Mouse (Mus musculus) thymus, postnatal 14 days (tissue): ENCODE measurements around the gene Top2a.

ENCODE experiments used
- DNase-seq: peaks from one replicate; pipeline ENCODE4 v3.0.0; 2021

Top2a gene

DNA sequence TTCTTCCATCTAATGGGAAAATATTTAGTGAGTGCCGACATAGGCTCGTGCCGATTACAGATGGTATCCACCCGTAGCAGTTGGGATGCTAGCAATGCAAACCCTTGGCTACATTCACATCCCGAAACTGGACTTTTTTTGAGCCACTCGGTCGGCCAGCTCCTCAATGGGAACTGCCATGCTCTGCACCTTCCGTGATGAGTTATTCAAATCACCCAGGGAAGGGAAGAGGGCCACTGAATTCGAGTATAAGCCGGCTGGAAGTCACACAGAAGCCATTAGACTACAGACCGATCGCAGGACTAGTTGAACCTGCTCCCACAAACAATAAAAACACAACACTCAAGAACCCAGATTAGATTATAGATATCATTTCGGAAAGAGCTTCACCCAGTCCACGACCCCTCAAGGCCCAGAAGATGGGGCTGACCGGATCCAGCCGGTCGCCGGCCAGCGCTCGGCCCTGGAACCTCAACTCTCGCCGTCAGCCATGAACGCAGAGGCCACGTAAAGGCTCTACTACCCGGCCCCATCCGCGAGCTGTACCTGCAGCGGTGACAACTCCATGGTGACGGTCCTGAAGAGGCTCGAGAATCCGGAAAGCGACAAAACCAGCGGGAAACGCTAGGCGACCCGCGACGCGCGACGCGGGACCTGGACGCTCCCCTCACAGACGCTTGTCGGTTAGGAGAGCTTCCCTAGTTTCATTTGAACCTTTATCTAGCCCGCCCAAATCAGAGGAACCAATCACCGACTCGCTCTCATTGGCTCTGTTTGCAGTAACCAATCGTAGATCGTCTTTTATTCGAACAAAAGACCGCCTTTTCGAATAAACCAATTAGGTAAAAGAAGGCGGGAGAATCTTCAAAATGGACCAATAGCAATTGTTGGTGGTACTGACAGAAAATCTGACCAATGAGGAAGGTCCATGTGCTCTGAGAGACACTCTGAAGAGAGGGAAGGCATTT lies at the start of gene Top2a:
Top2a (minus strand) TSS at position 690 of the 968 bp plus-strand sequence.
- peak; percentile 92 for DNase-seq

DNA sequence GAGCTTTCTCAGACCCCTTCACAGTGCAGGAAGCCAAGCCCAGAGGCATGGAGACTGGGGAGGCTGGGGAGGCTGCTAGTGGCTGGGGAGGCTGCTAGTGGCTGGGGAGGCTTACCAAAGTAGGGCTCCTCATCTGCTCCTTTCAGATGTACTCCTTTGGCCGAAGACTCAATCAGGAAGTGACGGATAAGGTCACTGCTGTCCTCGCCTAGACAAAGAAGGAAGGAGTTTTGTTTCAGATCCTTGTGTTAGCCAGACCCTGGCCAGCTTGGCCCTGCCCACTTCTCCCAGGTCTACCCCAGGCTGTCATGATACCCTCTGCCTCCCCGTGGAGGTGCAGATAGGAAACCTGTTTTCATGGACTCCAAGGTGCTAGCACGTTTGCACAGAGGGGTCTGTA lies 49.8 kb upstream of the Top2a start:
- no peak for DNase-seq

DNA sequence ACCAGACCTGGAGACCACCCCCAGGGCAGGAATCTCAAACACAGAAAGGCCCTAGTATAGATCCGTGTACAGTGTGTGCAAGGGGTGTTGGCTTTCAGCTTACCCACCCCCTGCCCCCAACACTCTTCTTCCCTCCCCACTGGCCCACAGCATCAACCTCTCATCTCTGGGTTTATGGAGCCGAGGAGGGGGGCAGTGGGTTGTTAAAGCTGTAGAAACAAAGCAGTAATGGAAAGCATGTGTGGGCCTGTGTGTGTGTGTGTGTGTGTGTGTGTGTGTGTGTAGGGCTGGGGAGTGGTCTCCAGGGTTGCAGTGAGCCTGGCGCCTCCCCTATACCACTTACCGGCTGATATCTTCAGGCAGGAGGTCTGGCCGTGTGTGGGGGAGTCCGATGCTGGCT lies 47.9 kb upstream of the Top2a start:
- DNase-seq = no peak

DNA sequence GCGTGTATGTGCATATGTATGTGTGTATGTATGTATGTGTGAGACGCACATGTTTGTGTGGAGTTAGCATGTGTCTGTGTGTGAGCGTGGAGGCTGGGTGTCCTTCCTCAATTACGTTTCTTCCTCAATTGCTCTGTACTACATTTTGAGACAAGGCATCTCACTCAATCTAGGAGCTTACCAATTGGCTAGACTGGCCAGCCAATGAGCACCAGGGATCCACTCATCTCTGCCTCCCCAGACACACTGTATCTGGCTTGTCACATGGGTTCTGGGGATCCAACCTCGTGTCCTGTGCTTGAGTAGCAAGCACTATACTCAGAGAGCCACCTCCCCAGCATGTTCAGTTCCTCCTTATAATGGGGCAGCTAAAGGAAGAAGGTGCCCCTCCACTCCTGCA lies 44.5 kb upstream of the Top2a start:
- no peak for DNase-seq

DNA sequence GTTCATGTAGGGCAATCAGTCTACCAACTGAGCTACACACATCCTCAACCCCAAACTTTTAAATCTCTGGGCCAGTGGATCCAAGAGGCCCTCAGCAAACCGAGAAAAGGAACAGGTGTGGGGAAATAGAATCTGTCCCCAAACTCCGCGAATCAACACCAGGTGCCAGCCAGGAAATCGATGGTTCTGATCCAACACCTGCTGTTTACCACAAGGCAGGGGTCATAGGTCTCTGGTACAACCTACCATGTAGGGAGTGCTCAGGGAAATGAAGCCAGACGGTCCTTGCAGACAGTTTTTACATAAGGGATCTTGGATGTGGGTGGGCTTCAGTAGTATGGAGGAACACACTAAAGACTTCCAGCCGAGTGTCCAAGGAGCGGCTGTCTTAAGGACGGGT lies 43.6 kb upstream of the Top2a start:
- no peak for DNase-seq

DNA sequence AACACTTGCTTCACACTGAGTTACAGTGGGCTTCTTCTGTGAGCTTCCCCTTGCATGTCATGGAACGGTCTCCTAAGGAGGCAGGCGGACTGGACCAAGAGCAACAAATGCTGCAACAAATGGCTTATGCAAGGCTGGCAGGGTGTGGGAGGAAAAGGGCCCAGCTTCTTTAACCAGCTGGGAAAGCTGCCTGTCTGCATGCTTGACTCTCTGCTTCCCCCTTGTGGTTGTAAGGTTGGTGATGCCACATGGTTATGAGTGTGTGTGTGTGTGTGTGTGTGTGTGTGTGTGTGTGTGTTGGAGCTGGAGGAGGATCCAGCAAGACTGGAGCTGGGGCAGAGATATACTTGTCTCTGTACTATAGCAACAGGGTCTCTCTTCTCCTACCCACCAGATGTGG lies 42.0 kb upstream of the Top2a start:
- DNase-seq = peak; percentile 78

DNA sequence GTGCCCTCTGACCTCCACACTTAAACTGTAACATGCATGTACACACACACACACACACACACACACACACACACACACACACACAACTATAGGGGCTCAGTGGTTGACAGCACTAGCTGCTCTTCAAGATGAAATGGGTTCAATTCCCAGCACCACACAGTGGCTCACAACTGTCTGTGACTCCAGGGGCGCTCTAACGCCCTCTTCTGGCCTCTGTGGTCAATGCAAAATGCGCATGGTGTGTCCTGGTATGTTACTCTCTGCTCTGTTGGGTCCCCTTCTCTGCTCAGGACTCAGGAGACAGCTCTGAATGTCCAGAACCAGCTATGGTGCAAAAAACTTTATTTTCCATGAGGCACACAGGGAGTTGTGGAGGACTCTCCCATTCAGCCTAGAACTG lies 41.4 kb upstream of the Top2a start:
- DNase-seq = no peak

DNA sequence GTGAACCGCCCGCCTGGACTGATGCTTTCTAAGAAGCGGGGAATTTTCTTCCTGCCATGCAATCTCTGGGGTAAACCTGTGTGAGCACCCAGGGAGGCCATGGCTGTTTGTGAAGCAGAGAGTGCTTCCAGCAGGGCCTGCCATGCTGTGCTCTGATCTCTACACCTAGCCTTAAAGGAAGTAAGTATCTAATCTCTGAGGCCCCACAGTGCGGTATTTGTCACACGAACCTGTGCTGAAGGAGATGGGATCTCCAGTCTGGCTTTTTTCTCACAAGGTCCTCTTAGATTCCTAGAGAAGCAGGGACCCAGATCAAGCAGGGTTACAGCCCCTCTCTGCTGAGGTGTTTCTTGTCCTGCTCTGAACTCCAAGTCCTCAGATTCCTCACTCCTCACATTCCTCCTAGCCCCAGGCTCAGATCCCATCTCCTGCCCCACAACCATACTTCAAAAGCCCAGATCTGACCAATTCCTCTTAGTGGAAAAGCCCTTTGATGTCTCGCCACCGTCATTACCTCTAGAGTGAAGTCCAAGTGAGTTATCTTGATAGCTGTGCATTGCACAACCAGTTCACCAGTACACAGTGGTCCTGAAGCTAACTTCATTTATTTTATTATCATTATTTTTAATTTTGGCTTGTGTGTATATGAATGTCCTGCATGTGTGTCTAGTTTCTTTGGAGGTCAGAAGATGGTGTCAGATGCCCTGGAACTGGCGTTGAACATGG lies 39.6 kb upstream of the Top2a start:
- DNase-seq = no peak

DNA sequence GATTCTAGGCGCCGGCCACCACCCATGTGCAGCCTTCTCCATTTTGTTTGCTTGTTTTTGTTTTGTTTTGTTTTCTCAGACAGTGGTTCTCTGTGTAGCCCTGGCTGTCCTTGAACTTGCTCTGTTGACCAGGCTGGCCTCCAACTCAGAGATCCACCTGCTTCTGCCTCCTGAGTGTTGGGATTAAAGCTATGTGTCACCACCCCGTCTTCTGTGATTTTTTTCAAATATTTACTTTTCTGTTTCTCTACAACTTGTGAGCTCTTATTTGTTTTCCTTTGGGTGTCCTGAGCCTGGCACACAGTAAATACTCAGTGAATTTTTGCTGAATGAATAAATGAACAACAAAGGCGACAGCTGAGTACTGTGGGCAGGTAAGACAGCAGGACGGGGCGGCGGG lies 38.7 kb upstream of the Top2a start:
- no peak for DNase-seq

DNA sequence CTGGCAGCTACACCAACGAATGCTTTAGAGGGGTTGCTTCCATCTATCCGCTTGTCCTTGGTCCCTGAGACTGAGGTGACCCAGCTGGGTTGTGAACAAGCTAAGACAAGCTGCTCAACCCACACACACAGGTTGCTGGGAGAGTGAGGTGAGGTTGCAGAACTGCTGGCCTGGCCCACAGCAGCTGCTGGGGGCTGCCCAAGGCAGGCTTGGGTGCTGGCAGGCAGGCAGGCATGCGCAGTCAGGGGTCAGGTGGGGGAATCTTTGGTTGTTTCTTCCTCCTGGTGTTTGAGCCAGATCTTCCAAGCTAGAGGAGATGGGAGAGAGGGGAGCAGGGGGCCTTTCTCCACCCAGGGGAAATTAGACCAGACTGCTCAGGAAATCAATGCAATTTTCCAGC lies 36.4 kb upstream of the Top2a start:
- no peak for DNase-seq

DNA sequence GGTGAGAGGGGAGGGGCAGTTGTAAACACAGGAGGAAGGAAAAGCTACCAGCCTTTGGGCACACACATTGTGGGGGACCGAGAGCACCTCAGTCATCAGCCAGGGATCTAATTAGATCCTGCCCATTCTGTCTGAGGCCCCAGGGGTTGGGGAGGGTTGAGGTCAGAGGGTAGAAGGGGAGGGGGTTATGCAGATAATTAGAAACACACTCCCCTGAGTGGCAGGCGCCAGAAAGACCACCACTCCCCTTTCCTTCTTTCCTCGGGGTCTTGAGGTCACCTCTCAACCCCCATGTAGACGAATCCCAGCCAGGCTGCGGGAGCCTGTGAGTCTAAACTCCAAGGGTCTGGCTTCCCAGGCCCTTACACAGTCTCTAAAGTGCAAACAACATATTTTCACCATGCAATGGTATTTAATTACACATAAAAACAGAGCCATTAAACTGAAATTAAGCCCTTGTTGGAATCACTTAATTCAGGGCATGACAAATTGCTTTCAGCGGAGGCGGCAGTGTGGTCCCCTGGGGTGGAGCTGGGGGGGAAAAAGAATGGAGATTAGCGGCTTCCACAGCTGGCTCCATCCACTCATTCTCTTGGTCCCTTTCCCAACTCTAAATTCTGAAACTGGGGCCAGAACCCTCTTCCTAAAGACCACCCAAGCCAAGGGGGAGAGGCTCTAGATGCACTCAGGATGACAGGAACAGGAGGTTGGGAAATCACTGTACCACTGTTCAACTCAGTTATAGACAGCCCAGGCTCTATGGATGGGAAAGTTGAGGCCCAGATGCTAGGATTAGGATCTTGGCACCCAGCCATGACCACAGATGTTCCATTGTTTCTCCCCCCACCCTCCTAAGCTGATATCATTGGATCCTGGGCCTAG lies 31.8 kb upstream of the Top2a start:
- no peak for DNase-seq

DNA sequence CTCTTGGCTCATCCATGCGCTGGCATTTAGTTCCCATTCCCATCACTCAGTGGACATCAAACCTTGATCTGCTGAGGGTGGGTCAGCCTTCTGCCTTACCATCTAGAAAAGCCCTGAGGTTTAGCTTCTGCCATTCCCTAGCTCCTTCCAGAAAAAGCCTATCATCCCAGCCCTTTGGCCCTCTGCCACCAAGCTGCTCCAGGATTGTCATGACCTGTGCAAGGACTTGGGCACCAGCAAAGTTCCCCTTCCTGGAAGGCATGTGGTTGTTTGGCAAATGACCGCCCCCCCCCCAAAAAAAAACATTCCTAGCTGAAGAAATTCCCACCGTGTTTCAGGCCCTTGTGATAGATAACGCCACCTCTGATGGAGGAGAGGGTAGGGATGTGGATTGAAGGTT lies 31.2 kb upstream of the Top2a start:
- no peak for DNase-seq

DNA sequence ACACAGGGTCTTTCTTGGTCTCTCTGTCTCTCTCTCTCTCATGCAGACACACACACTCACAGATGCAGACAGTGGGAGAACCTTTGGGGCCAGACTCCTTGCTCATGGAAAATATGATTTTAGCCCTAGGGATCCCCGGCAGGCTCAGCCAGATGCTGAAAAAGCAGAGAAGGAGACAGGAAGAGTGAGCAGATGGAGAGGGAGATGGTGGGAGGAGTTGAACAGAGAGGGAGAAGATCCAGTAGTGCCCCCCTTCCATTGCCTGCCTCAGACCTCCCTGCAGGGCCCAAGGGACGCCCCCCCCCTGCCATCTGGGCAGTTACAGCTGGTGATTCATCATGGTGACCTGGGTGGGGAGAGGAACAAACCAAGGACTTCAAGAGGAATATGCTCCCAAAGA lies 23.7 kb upstream of the Top2a start:
- no peak for DNase-seq

DNA sequence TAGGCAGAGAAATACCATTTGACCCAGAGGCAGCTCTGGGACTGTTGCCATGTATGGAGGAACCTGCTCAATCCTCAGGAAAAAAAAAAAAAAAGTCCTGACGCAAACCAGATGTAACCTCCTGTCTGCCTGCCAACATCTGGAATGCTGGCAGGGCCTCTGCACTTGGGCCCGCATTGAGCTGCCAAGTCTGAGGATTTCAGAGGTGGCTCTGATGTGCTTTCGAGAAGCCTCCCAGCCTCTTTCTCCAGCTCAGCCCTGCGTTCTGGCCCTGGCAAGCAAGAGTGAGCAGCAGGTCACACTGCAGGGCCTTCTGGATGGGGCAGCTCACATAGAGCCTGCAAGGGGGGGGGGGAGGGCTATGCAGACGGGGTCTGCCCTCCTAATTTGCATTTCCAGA lies 23.1 kb upstream of the Top2a start:
- no peak for DNase-seq

DNA sequence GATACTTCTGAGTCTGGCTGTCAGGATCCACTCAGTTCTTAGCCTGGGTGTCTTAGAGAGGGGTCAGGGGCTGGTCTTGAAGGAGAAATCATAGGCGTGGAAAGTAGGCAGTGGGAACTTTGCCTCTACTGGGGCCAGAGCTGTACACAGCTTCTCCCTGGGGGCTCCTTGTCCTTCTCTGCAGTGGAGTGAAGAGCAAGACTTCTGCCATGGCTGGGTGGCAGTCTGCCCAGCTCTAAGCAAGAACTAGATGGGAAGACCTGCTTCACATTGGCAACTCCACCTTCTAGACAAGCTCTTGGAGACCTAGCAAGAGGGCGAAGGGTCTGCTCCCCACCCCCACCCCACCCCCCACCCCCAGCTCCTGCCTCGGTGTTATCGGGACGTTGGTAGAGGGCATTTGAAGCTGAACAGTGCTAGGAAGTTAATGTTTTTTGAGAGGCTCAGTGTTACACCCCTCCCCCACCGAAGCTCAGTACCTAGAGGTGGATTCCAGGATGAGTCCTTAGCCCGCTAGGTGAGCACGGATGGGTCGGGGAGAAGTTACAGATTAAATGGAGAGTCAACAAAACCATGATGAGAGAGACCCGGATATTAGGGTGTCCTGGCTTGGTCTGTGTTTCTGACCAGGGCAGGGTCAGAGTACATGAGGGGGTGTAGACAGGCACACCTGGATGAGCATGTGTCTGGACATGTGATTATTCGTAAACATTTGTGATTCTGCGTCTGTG lies 21.3 kb upstream of the Top2a start:
- DNase-seq = no peak

DNA sequence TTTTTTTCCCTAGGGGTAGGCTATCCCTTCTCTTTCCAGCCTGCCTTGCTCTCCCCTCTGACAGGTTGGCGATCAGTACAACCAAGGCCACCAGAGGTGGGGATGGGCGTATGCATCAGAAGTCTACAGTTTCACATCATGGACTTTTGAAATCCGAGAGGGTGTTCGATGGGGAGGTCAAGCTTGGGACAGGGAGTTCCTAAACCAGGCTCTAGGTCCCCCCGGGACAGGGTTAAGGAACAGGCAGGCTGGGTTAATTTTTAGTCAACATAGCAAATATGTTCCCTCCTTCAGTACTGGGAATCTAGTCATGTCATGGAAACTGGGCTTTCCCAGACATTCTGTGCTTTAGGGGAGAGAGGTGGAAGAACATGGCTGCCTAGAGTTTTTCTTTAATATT lies 20.3 kb upstream of the Top2a start:
- DNase-seq = no peak

DNA sequence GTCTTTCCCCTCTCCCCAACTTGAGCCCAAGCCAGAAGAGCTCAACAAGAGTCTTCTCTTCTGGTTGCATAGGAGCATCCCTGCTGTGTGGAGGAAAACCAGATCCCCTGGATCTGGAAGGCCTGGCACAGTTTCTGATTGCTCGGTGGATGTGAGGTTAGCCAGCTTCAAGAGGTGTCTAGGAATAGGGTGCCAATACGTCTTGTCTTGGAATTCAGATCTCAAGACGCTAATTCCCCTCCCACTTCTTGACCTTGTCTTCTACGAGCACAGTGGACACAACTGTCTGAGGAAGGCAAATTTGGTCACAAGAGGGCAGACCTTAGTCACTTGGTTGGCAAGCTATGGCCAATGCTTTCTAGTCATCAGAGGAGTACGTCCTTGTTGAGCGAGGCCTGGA lies 19.6 kb upstream of the Top2a start:
- no peak for DNase-seq

DNA sequence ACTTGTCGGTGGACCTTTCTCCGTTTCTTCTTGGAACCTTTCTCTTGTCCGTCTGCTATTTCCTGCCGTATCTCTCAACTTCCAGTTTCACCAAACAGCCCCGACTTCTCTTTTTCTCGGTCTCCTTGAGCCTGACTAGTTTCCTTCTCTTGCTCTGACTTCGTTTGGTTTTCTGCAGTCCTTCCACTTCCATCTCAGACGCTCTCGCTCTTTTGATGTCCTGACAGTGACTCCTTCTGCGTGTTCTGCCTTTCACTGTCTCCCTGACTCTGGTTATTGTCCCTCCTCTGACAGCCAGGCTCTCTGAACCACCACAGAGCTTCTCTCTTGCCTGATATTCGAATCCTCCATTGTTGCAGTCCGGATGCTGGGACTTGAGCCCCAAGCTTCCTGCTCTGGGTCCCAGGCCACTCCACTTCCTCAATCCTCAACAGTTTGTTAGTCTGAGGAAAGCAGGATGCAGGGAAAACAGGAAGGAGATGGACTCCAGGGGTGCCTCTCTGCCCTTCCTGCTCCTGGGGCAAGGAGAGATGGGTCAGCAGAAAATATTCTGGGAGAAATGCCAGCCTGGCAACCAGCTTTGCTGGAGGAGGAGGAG lies 18.9 kb upstream of the Top2a start:
- DNase-seq = no peak

DNA sequence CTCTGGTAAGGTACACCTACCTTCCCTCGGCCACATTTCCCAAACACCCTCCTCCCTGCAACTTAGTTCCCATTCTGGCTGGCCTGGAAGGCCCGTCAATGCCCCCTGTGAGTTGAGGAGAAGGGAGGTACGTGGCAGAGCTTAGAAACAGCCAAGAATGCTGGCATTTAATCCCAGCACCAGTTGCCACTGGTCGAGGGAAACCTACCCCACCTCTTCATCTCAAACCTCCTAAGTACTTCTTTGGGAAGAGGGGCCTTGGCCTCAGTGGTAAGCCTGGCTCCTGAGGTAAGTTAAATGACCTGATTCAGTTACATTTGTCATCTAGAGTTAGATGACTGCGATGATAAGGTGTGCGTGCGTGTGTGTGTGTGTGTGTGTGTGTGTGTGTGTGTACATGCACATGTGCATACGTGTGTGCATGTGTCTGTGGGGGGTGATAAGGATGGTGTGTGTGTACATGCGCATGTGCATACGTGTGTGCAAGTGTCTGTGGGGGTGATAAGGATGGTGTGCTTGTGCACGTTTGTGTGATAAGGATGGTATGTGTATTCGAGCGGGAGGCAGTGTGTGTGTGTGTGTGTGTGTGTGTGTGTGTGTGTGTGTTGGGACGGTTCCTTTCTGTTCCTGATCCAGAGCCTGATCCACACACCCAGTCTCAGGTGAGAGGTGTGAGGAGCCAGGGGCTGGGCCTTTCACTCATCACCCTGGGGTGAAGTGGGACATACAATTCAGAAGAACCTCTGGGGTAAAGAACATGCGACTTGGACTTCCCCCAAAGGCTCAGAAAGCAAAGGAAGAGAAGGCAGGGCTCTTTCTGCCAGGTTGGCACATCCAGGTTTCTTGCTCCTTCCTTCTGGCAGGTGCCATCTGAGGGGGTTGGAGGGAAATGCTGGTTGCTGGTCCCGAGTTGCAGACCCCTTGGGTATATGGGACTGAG lies 18.1 kb upstream of the Top2a start:
- no peak for DNase-seq

DNA sequence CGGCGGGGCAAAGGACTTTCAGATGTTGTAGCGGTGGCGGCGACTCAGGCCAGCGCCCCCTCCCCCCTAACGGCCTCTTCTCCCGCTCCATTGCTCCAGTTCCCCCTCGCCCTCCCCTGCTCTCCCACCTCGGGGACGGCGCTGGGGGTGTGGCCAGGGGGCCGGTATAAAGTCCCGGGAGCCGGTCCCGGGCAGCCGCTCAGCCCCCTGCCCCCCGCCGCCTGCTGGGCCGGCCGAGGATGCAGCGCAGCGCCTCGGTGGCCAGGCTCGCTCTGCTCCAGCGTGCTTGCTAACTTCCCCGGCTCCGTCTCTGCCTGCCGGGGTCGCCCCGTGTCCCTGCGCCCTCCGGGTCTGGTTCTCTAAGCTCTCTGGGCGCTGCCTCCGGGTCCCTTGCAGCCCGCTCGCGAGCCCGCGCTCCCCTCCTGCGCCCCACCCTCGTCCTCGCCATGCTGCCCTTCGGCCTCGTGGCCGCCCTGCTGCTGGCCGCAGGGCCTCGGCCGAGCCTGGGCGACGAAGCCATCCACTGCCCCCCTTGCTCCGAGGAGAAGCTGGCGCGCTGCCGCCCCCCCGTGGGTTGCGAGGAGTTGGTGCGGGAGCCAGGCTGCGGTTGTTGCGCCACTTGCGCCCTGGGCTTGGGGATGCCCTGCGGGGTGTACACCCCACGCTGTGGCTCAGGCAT lies 17.2 kb upstream of the Top2a start, which contains the start of gene Igfbp4:
Igfbp4 (plus strand) TSS at position 194 of the 679 bp plus-strand sequence.
- peak; percentile 48 for DNase-seq
